Mouse (Mus musculus) lung, adult 2 months (tissue): ENCODE results near the gene Fam217b. TPM values are rescaled to one million over a fixed set of nuclear protein-coding genes. Genes with fewer than 3 reads are reported as not detected.

Source experiments
- DNase-seq: peaks from one replicate; pipeline ENCODE4 v3.0.0; 2022
- H3K4me1 ChIP-seq: fragments of 200-500 bp; 2 replicates; pipeline ENCODE4 v1.6.1; 2011; ENCODE audit warnings: low read length; ENCODE audit not compliant: control insufficient read depth, insufficient read depth
- H3K4me3 ChIP-seq: fragments of 200-500 bp; replicated peaks from 2 replicates; pipeline ENCODE3; 2011; ENCODE audit warnings: low read depth, mild to moderate bottlenecking, control low read depth, low read length; ENCODE audit errors: extremely low read depth
- CTCF ChIP-seq: fragments of 200-500 bp; IDR thresholded peaks from 2 replicates; pipeline ENCODE4 v1.5.1; 2011; ENCODE audit warnings: mild to moderate bottlenecking, low read length, control low read depth; ENCODE audit not compliant: insufficient read depth
- POLR2A ChIP-seq: fragments of 200-500 bp; IDR thresholded peaks from 2 replicates; pipeline ENCODE4 v1.6.1; 2011; ENCODE audit warnings: low read depth, mild to moderate bottlenecking, control low read depth, low read length, borderline replicate concordance; ENCODE audit errors: extremely low read depth
- WGBS: fragments of 180-500 bp; shearing (Covaris S2); methylation state at CpG from one replicate; pipeline ENCODE4 v1.1.7; 2018; 5-methylcytosine and 5-hydroxymethylcytosine counted together
- polyA plus RNA-seq: library from polyadenylated mRNA; depleted of rRNA; stranded (reverse); fragments of >200 nt; gene quantifications from 2 replicates; pipeline ENCODE4 v1.2.3, GENCODE M21; 2012

Fam217b gene
- polyA plus RNA-seq, 1 experiment: 3.3 TPM

- DNase-seq: no peak
- H3K4me1 ChIP-seq: peaks cover 3% of the 10 kb centered on the region; the same call in 1 of the 2 replicates
- no peak within 1 kb of the TSS for H3K4me3 ChIP-seq
- 83% methylated on average over 4 of the region's 4 CpGs for WGBS
- TF ChIP-seq CTCF: no peak
- no peak for TF ChIP-seq POLR2A
Measured at GRCm38 (mm10) chr2:178430231-178430630, 15.9 kb downstream of the Fam217b start, which contains the start of gene Cdh26. TSS of gene Cdh26 (plus strand) at chr2:178430531.

- TF ChIP-seq CTCF: no peak
- Histone ChIP-seq H3K4me1 (peaks cover 3% of the 10 kb centered on the region; the same call in 1 of the 2 replicates), H3K4me3 (no peak overlapping the region)
- 65% methylated on average over 2 of the region's 2 CpGs for WGBS
- DNase-seq: no peak
Measured at GRCm38 (mm10) chr2:178433495-178433894, 19.2 kb downstream of the Fam217b start.

GRCm38 (mm10) chr2:178433903-178434302 is 19.6 kb downstream of the Fam217b start:
- WGBS: 87% methylated on average over 2 of the region's 2 CpGs

GRCm38 (mm10) chr2:178437311-178437710 is 23.0 kb downstream of the Fam217b start:
- WGBS: 64% methylated on average over 9 of the region's 9 CpGs
- Histone ChIP-seq H3K4me1 (peaks cover 3% of the 10 kb centered on the region; the same call in 1 of the 2 replicates), H3K4me3 (no peak overlapping the region)
- no peak for DNase-seq
- TF ChIP-seq POLR2A: no peak
- no peak for TF ChIP-seq CTCF

More at GRCm38 (mm10) chr2:178433903-178434302, 19.6 kb downstream of the Fam217b start:
- DNase-seq: no peak
- no peak for TF ChIP-seq CTCF
- TF ChIP-seq POLR2A: no peak
- Histone ChIP-seq H3K4me3 (no peak overlapping the region), H3K4me1 (peaks cover 3% of the 10 kb centered on the region; the same call in 1 of the 2 replicates)

- H3K4me1 ChIP-seq: no peaks in the 10 kb centered on the region
- H3K4me3 ChIP-seq: no peak overlapping the region
- TF ChIP-seq CTCF (no peak), POLR2A (no peak)
- 80% methylated on average over 4 of the region's 4 CpGs for WGBS
- no peak for DNase-seq
Measured at GRCm38 (mm10) chr2:178449386-178449785, 35.1 kb downstream of the Fam217b start.

- TF ChIP-seq POLR2A: no peak
- no peak for TF ChIP-seq CTCF
- H3K4me1 ChIP-seq: peaks cover 3% of the 10 kb centered on the region
- no peak for DNase-seq
- H3K4me3 ChIP-seq: no peak overlapping the region
- 42% methylated on average over 2 of the region's 2 CpGs for WGBS
Measured at GRCm38 (mm10) chr2:178450236-178450635, 35.9 kb downstream of the Fam217b start.

GRCm38 (mm10) chr2:178450961-178451360 is 36.6 kb downstream of the Fam217b start:
- TF ChIP-seq CTCF: no peak
- TF ChIP-seq POLR2A: no peak
- DNase-seq: no peak
- no peak overlapping the region for H3K4me3 ChIP-seq
- H3K4me1 ChIP-seq: peaks cover 3% of the 10 kb centered on the region
- WGBS: 72% methylated on average over 10 of the region's 10 CpGs

- peak; percentile 8 for DNase-seq
- H3K4me3 ChIP-seq: no peak overlapping the region
- 21% methylated on average over 17 of the region's 17 CpGs for WGBS
- TF ChIP-seq CTCF (no peak), POLR2A (no peak)
- peaks cover 3% of the 10 kb centered on the region for H3K4me1 ChIP-seq
Measured at GRCm38 (mm10) chr2:178454664-178455516, 40.6 kb downstream of the Fam217b start.

GRCm38 (mm10) chr2:178457414-178457813 is 43.1 kb downstream of the Fam217b start:
- no peak for TF ChIP-seq CTCF
- no peak for TF ChIP-seq POLR2A
- WGBS: 88% methylated on average over 6 of the region's 6 CpGs

GRCm38 (mm10) chr2:178460353-178460752 is 46.0 kb downstream of the Fam217b start:
- Histone ChIP-seq H3K4me3 (no peak overlapping the region), H3K4me1 (no peaks in the 10 kb centered on the region; the same call in 1 of the 2 replicates)
- no peak for DNase-seq
- 22% methylated on average over 5 of the region's 5 CpGs for WGBS
- TF ChIP-seq POLR2A: no peak
- no peak for TF ChIP-seq CTCF

More at GRCm38 (mm10) chr2:178457414-178457813, 43.1 kb downstream of the Fam217b start:
- H3K4me3 ChIP-seq: no peak overlapping the region
- H3K4me1 ChIP-seq: peaks cover 3% of the 10 kb centered on the region
- no peak for DNase-seq
